Mouse (Mus musculus): Measurements from ENCODE around the gene Ppp1r17.

Ppp1r17 gene

GRCm38 (mm10) chr6:56017291-56017994 lies at the start of gene Ppp1r17:
Gene Ppp1r17, plus strand, starts transcription at chr6:56017497.
- no peak for DNase-seq (ENCODE audit: low spot score)

GRCm38 (mm10) chr6:55972998-55973397 lies 44.3 kb upstream of the Ppp1r17 start:
- DNase-seq (ENCODE audit: low spot score) = no peak

- DNase-seq (ENCODE audit: low spot score) = no peak
These were observed 37.5 kb upstream of the Ppp1r17 start for GRCm38 (mm10) chr6:55979766-55980165.

GRCm38 (mm10) chr6:56008711-56009110 lies 8.6 kb upstream of the Ppp1r17 start:
- no peak for DNase-seq (ENCODE audit: low spot score)

- DNase-seq (ENCODE audit: low spot score) = no peak
These were observed 4.9 kb upstream of the Ppp1r17 start for GRCm38 (mm10) chr6:56012384-56012783.

- no peak for DNase-seq (ENCODE audit: low spot score)
These were observed 2.3 kb downstream of the Ppp1r17 start for GRCm38 (mm10) chr6:56019632-56020031.

GRCm38 (mm10) chr6:56025533-56025932 lies 8.2 kb downstream of the Ppp1r17 start:
- DNase-seq (ENCODE audit: low spot score) = no peak

- DNase-seq (ENCODE audit: low spot score) = no peak
These were observed 10.0 kb downstream of the Ppp1r17 start for GRCm38 (mm10) chr6:56027318-56027717.

- no peak for DNase-seq (ENCODE audit: low spot score)
These were observed 10.7 kb downstream of the Ppp1r17 start for GRCm38 (mm10) chr6:56027966-56028365.

- no peak for DNase-seq (ENCODE audit: low spot score)
These were observed 12.7 kb downstream of the Ppp1r17 start for GRCm38 (mm10) chr6:56029986-56030385.

- DNase-seq (ENCODE audit: low spot score) = no peak
These were observed 14.9 kb downstream of the Ppp1r17 start for GRCm38 (mm10) chr6:56032231-56032630.

GRCm38 (mm10) chr6:56035054-56035453 lies 17.8 kb downstream of the Ppp1r17 start:
- DNase-seq (ENCODE audit: low spot score) = no peak

GRCm38 (mm10) chr6:56039476-56040055 lies 22.3 kb downstream of the Ppp1r17 start:
- no peak for DNase-seq (ENCODE audit: low spot score)

- no peak for DNase-seq (ENCODE audit: low spot score)
These were observed 27.0 kb downstream of the Ppp1r17 start for GRCm38 (mm10) chr6:56044270-56044669.

- DNase-seq (ENCODE audit: low spot score) = no peak
These were observed 27.4 kb downstream of the Ppp1r17 start for GRCm38 (mm10) chr6:56044716-56045115.

GRCm38 (mm10) chr6:56048580-56048979 lies 31.3 kb downstream of the Ppp1r17 start:
- DNase-seq (ENCODE audit: low spot score) = no peak

- DNase-seq (ENCODE audit: low spot score) = peak; percentile 3
These were observed 31.8 kb downstream of the Ppp1r17 start for GRCm38 (mm10) chr6:56049104-56049503.

- DNase-seq (ENCODE audit: low spot score) = no peak
These were observed 46.4 kb downstream of the Ppp1r17 start for GRCm38 (mm10) chr6:56063736-56064135.

- peak; percentile 3 for DNase-seq (ENCODE audit: low spot score)
These were observed 49.5 kb downstream of the Ppp1r17 start for GRCm38 (mm10) chr6:56066632-56067282.

- DNase-seq (ENCODE audit: low spot score) = no peak
These were observed 51.2 kb downstream of the Ppp1r17 start for GRCm38 (mm10) chr6:56068516-56068915.

GRCm38 (mm10) chr6:56076378-56076805 lies 59.1 kb downstream of the Ppp1r17 start:
- DNase-seq (ENCODE audit: low spot score) = no peak
